ENCODE assay signal across 8 mouse cellular contexts in genomic region chr6:125314231-125314563, GRCm38 (mm10). TPM values are rescaled to one million over a fixed set of nuclear protein-coding genes. Genes with fewer than 3 reads are reported as not detected.
DNase-seq lines count a peak whose midpoint lies in the region; ATAC-seq and TF ChIP-seq lines count a peak whose summit lies in the region.

No protein-coding gene starts in this region.

- peak overlapping the region; percentile 47 for H3K4me3 ChIP-seq in heart, embryonic 11.5 days (ENCODE audit: low read depth, low read length)
- H3K4me3 ChIP-seq in ES-E14 (ENCODE audit: insufficient read depth in 1 of 2, low read depth in 1 of 2, low read length in 2 of 2, poor library complexity in 1 of 2, severe bottlenecking in 1 of 2): peak overlapping the region; percentile 55 to 60; a peak in 3 of 4 replicates

- 48% methylated on average over 7 of the region's 7 CpGs for WGBS in heart, embryonic 11.5 days (ENCODE audit: insufficient replicate concordance)

- DNase-seq in heart, adult 11 months: no peak
- DNase-seq in ES-E14 (ENCODE audit: low read depth, low spot score): no peak
- DNase-seq in lung, postnatal 10 days: peak; percentile 62
- no peak for DNase-seq in adrenal gland, adult 18-20 months (ENCODE audit: low spot score in 2 of 2)
- DNase-seq in spleen, adult 12 weeks (ENCODE audit: low spot score): no peak

- no peaks in the 10 kb centered on the region for H3K9me3 ChIP-seq in heart, embryonic 11.5 days (replicated peaks; ENCODE audit: control insufficient read depth, low read length)
- H3K9me3 ChIP-seq in ES-E14 (ENCODE audit: control insufficient read depth, insufficient read depth, low read depth, low read length): no peaks in the 10 kb centered on the region

- peak overlapping the region; percentile 78 for H3K4me2 ChIP-seq in heart, embryonic 11.5 days

- peak overlapping the region; percentile 88 for H3K9ac ChIP-seq in heart, embryonic 11.5 days (ENCODE audit: low read depth, low read length)
- H3K9ac ChIP-seq in ES-E14 (ENCODE audit: insufficient read depth, low read depth, low read length, poor library complexity, severe bottlenecking): peak overlapping the region; percentile 51

- peak overlapping the region; percentile 32; the same call in 1 of the 2 replicates for H3K27ac ChIP-seq in heart, embryonic 11.5 days (ENCODE audit: low read depth, low read length)
- no peak overlapping the region for H3K27ac ChIP-seq in ES-E14 (ENCODE audit: insufficient read depth, low read depth, low read length, poor library complexity, severe bottlenecking)

- peak; percentile 14; the same call in 1 of the 2 replicates for ATAC-seq in heart, embryonic 11.5 days (replicated peaks; ENCODE audit: insufficient number of reproducible peaks, low FRiP score, low TSS enrichment)
- peak; percentile 17 to 31; a peak in 2 of 4 replicates for ATAC-seq in hematopoietic stem cell, adult 5-6 weeks (replicated peaks in 1 of 2; ENCODE audit: insufficient read depth in 1 of 2, low FRiP score in 2 of 2, low TSS enrichment in 1 of 2, low read depth in 1 of 2, poor library complexity in 2 of 2, severe bottlenecking in 2 of 2)
- ATAC-seq in erythroblast, adult 5-6 weeks (replicated peaks; ENCODE audit: low FRiP score, poor library complexity, severe bottlenecking): no peak

- in situ Hi-C loops in ES-E14 (cut with MboI; ENCODE audit: low sequenced_read_pairs in 2 of 2, unreplicated experiment in 2 of 2): no loop called here

- H3K4me1 ChIP-seq in heart, embryonic 11.5 days (ENCODE audit: control insufficient read depth, insufficient read depth, low read length): peaks cover 24% of the 10 kb centered on the region
- H3K4me1 ChIP-seq in ES-E14 (ENCODE audit: control insufficient read depth in 2 of 2, insufficient read depth in 2 of 2, low read length in 2 of 2, poor library complexity in 1 of 2): peaks cover 0 to 16% of the 10 kb centered on the region in 2 experiments; a peak in 2 of 4 replicates

- H3K36me3 ChIP-seq in heart, embryonic 11.5 days (ENCODE audit: control insufficient read depth, insufficient read depth, low read length): 0 out of 2 replicates have a peak, but pooled peaks cover 2% of the 10 kb centered on the region
- no peaks in the 10 kb centered on the region for H3K36me3 ChIP-seq in ES-E14 (ENCODE audit: control insufficient read depth, insufficient read depth, low read length, poor library complexity, severe bottlenecking)

- H3K27me3 ChIP-seq in heart, embryonic 11.5 days (ENCODE audit: control insufficient read depth, insufficient read depth, low read length): no peaks in the 10 kb centered on the region; the same call in 1 of the 2 replicates

TF ChIP-seq in ES-E14, 5 proteins besides CTCF, POLR2A, EP300 and RAD21:
- TF ChIP-seq HCFC1 (IDR thresholded peaks at IDR 0.05; ENCODE audit: borderline replicate concordance, insufficient read depth, low read length) (no peak), ZNF384 (IDR thresholded peaks at IDR 0.05; ENCODE audit: low read depth, low read length) (no peak), MAFK (IDR thresholded peaks at IDR 0.05; ENCODE audit: insufficient read depth, low read depth, low read length) (no peak), CHD2 (IDR thresholded peaks at IDR 0.05; ENCODE audit: low read depth, low read length) (no peak), ZC3H11A (IDR thresholded peaks at IDR 0.05; ENCODE audit: borderline replicate concordance, low read depth, low read length) (no peak)

RNA-seq across cellular contexts. Expression of gene Ltbr, which starts 0.5 kb away (rescaled TPM):
- 35.0 and 40.7 TPM in 2 replicates for polyA plus RNA-seq in heart, embryonic 11.5 days (2014; fragmentation: Nextera tagmentation; extraction: Ambion mirVana)
- 8.7 and 14.3 TPM in 2 replicates for total RNA-seq in ES-E14 (2012; rRNA removed)
- total RNA-seq in hematopoietic stem cell, adult 5-6 weeks (2017): 18.6 and 68.1 TPM in 2 replicates
- total RNA-seq in adrenal gland, adult 18-20 months (2021): 10 to 100 TPM; 56.6 to 78.9 TPM
- total RNA-seq in erythroblast, adult 5-6 weeks (2015; ENCODE audit: low replicate concordance): 7.1 and 10.9 TPM in 2 replicates
- 2.6 and 7.2 TPM in 2 replicates for total RNA-seq in erythroblast, adult 5-6 weeks (2017; ENCODE audit: low replicate concordance)

RNA-seq across cellular contexts. Expression of gene Scnn1a, which starts 6.3 kb away (rescaled TPM):
- polyA plus RNA-seq in heart, embryonic 11.5 days (2014; fragmentation: Nextera tagmentation; extraction: Ambion mirVana): 0.69 and 0.93 TPM in 2 replicates
- 0.11 and 0.31 TPM in 2 replicates for total RNA-seq in ES-E14 (2012; rRNA removed)
- 0.79 and 1.1 TPM in 2 replicates for total RNA-seq in hematopoietic stem cell, adult 5-6 weeks (2017)
- 1 to 10 TPM; 1.3 to 1.7 TPM for total RNA-seq in adrenal gland, adult 18-20 months (2021)
- total RNA-seq in erythroblast, adult 5-6 weeks (2015; ENCODE audit: low replicate concordance): 4.6 and 7.9 TPM in 2 replicates
- total RNA-seq in erythroblast, adult 5-6 weeks (2017; ENCODE audit: low replicate concordance): not detected in 2 replicates

RNA-seq across cellular contexts. Expression of gene Tuba3a, which starts 28.4 kb away (rescaled TPM):
- polyA plus RNA-seq in heart, embryonic 11.5 days (2014; fragmentation: Nextera tagmentation; extraction: Ambion mirVana): 0.10 TPM in 1 of 2 replicates, not detected in the other
- 53.3 and 84.8 TPM in 2 replicates for total RNA-seq in ES-E14 (2012; rRNA removed)
- total RNA-seq in hematopoietic stem cell, adult 5-6 weeks (2017): not detected in 2 replicates
- total RNA-seq in adrenal gland, adult 18-20 months (2021): not detected
- total RNA-seq in erythroblast, adult 5-6 weeks (2015; ENCODE audit: low replicate concordance): not detected in 2 replicates
- not detected in 2 replicates for total RNA-seq in erythroblast, adult 5-6 weeks (2017; ENCODE audit: low replicate concordance)

RNA-seq across cellular contexts. Expression of gene Tnfrsf1a, which starts 35.0 kb away (rescaled TPM):
- polyA plus RNA-seq in heart, embryonic 11.5 days (2014; fragmentation: Nextera tagmentation; extraction: Ambion mirVana): 33.3 and 37.0 TPM in 2 replicates
- total RNA-seq in ES-E14 (2012; rRNA removed): 6.1 and 7.7 TPM in 2 replicates
- total RNA-seq in hematopoietic stem cell, adult 5-6 weeks (2017): 27.6 and 47.9 TPM in 2 replicates
- total RNA-seq in adrenal gland, adult 18-20 months (2021): 100 to 1,000 TPM; 185 to 291 TPM
- total RNA-seq in erythroblast, adult 5-6 weeks (2015; ENCODE audit: low replicate concordance): 18.8 and 24.8 TPM in 2 replicates
- 7.2 and 13.8 TPM in 2 replicates for total RNA-seq in erythroblast, adult 5-6 weeks (2017; ENCODE audit: low replicate concordance)

Comparison
In these comparisons a context has a peak if more than half of its experiments do, and no peak if none do; other contexts are left out.
1. RNA of gene Tuba3a, which starts 28.4 kb away (total RNA-seq): 53.3 to 84.8 TPM in ES-E14; not detected in hematopoietic stem cell, adult 5-6 weeks, not detected in adrenal gland, adult 18-20 months and not detected in erythroblast, adult 5-6 weeks; every median in the first group is over 10 times any median in the second.